Mouse (Mus musculus) MEL-GATA-1-ER (cell line): ENCODE measurements around the gene Zfp592.
"Not testable (repeated sequence)": the region's sequence is repeated elsewhere in the genome, so short reads cannot be mapped to it uniquely, and the experiment has no call there.

Source experiments
- DNase-seq: peaks from one replicate; pipeline ENCODE4 v3.0.0-alpha.2; 2012; ENCODE audit warnings: low read depth; ENCODE audit errors: extremely low read depth

The Zfp592 gene

DNA sequence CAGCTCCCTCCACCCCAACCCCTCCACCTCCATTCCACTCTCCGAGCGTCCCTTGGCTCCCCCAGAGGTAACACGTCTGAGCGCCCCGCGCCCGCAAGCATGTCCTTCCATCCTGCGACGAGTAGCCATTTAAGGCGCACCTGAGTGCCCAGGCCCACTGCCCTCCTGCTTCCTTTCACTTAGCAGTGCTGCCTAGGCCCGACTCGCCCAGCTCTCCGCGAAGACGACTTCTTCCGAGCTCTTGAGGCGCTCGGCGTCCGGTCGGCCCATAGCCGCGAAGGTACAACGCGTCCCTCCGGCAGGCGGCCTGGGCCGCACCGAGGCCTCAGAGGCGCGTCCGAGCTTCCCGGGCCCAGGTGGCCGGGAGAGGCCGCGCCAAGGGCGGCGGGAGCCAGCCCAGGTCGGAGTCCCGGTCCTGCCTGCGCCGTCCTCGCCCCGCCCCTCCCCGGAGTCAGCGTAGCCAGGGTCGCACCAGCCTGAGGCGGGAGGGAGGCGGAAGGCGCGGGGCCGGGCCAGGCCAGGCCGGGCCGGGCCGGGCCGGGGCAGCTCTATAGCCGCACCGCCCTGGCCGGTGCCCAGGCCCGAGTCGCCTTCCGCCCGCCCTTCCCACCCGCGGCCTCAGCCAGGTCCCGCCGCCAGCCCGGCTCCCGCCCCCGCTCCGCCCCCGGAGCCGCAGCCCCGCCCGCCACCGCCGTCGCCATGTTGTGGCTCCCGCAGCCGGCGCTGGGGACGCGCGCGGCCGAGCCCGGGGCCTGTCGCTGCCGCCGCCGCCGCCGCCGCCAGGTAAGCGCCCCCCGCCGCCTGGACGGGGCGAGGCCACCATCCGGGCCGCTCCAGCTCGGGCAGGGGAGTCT, at the start of gene Zfp592:
Zfp592 (plus strand) TSS at position 702 of the 854 bp plus-strand sequence.
- DNase-seq, result no peak

- DNase-seq, result peak; percentile 83
These were observed 45.8 kb upstream of the Zfp592 start, which contains the start of gene Sec11a for GRCm38 (mm10) chr7:80947445-80948350. Gene Sec11a (minus strand): TSS chr7:80947780.

DNA sequence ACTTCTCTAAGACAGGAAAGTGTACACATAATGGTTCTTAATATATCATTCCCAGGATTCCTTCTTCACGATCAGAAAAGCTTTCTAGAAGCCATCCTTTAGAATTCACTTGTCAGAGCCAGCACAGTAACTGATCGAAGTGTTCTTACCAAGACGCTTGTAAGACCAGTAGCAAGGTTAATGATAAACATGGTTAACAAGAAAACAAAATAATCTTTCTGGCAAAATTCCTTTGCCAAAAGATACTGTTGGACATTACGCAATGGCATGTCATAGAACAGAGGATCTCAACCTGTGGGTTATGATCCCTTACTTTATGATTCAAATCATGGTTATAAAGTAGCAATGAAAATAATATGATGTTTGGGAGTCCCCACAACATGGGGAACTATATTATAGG, 42.0 kb upstream of the Zfp592 start:
- no peak for DNase-seq

- DNase-seq, result no peak
These were observed 41.3 kb upstream of the Zfp592 start for GRCm38 (mm10) chr7:80952140-80952539.

DNA sequence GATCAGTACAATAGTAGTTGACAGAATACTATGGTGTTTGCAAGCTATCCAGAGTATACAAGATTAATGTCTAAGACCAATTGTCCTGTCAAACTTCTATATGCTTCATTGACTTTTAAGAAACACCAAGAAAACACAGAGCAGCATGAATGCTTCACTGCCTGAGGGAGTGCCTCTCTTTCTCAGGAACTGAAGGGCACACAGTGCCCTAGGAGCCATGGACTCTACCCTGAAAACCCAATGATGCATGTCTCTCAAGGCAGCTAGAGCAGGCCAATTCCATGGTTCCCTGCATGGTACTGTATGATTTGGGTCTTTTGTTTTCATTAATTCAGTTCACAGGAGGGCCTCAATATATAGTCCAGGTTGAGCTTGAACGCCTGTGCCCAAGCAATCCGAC, 39.2 kb upstream of the Zfp592 start:
- DNase-seq, result no peak

DNA sequence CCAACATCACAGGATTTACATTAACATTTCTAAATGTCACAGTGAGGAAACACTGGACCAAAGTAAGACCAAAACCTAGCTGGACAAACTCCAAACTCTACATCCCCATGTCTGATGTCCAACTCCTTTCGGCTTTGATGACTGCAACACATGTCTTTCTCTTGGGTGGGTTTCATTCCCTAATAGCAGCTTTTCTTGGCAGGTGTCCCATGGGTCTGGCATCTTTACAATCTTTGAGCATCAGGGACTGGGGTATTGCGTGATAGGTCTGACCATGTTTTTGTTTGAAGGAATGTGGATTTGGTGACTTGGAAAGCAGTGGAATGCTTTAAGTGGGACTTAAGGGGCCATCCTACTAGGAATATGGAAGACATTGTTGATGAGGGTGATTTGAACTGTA, 36.6 kb upstream of the Zfp592 start:
- DNase-seq, result no peak

GRCm38 (mm10) chr7:80959003-80959402, 34.5 kb upstream of the Zfp592 start:
- no peak for DNase-seq

DNA sequence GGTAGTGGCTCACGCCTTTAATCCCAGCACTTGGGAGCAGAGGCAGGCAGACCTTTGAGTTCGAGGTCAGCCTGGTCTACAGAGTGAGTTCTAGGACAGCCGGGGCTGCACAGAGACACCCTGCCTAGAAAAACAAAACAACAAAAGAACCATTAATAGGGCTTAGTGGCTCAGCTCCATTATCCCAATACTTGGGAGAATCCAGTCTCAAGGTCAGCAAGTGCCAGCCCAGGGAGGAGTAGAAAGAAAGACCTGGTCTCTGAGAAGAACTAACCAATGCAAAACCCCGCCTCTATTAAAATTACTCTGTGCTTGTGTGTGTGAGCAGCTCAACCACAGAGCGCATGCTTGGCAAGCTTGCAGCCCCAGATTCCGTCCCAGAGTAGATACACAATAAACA, 30.7 kb upstream of the Zfp592 start:
- no peak for DNase-seq

- no peak for DNase-seq
These were observed 22.6 kb upstream of the Zfp592 start for GRCm38 (mm10) chr7:80970913-80971312.

DNA sequence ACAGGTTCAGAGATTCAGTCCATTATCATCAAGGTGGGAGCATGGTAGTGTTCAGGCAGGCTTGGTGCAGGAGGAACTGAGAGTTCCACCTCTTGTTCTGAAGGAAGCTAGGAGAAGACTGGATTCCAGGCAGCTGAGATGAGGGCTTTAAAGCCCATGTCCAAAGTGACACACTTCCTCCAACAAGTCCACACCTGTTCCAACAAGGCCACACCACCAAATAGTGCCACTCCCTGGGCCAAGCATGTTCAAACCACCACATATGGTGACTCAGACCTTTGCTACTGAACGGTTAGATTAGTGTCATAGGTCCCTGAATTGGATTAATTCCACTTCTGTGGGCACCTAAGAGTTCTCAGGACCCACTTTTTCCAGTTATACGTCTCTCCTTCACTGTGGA, 22.1 kb upstream of the Zfp592 start:
- DNase-seq, result no peak

- DNase-seq, result no peak
These were observed 21.4 kb upstream of the Zfp592 start for GRCm38 (mm10) chr7:80972082-80972481.

- not testable (repeated sequence) for DNase-seq
These were observed 20.4 kb upstream of the Zfp592 start for GRCm38 (mm10) chr7:80972920-80973637.

- not testable (repeated sequence) for DNase-seq
These were observed 19.9 kb upstream of the Zfp592 start for GRCm38 (mm10) chr7:80973638-80974015.

DNA sequence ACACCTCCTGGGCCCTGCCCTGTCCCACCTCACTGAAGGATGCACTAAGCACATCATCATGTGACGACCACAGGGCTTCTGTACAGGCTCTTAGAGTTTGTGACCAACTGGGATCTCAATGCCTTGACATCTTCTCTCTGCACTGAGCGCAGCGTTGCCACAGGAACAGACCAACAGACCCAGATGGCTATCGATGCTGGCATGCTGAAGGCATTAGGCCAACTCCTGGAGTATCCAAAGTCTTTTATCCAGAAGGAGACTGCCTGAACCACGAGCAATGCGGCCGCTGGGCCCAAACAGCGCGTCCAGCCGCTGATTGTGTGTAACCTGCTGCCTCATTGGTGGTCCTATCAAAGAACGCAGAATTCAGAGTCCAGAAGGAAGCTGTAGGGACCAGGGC, 12.9 kb upstream of the Zfp592 start:
- DNase-seq, result no peak

DNA sequence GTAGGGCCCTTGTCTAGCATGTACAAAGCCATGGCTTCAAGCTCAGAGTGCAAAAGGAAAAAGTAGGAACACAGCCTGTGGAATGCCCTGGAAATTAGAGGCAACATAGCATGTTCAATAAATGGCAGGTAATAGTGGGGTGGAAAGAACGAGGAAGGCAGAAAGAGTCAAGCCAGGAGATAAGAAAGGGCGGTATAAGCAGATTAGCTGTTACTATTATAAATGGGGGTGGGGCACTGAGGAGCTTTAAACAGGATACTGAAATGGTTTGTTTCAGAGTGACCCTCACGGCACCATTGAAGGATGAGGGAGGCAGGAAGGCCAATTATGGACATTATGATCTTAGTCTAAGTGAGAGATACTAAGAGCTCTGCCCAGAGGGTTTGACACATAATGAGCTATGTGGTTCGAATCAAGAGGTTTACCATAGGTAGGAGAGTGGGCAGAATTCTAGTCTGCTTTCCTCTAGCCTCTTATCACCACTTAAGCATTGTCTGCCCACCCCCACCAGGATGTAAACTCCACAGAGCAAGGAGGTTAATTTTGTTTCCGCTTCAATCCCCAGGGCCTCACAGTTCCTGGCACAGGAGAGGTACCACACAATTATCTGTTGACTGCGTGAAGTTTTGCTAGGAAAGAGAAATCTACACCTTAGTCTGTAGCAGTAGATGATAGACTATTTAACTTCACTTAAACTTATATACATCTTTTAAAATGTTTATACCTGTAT, 6.9 kb upstream of the Zfp592 start:
- DNase-seq, result no peak

DNA sequence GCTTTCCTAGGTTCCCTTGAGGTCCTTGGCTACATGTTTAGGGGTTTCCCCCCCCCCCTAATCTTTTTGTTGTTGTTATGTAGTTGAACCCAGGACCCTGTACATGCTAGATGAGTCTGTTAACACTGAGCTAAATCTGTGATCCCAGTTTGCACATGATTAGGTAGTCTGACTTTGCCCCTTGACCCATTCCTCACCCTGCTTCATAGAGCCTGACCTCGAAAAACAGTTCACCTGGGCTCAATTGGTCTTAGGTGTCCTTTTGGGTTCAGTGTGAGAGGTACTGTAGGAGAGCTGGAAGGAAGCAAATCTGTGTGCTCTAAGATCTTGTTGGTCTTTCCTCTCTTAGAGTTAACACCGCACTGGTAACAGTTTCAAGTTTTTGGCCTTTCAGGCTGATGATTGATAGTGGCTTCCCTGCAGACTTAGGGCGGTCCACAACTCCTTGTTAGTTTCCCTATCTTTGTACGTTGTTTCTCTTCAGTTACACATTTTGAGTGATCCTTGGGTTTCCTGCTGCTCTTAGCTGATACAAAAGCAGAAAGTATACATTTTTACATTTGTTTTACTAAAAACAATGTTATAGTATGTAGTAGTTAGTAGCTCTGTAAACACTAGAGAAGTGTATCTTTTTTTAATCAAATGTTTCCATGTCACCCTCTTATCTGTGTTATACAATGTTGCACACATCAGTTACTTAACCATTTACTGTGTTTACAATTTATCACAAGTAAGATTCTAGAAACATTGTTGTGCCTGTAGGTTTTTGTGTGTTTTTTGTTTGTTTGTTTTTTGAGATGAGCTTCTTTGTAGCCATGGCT, 5.5 kb upstream of the Zfp592 start:
- no peak for DNase-seq

GRCm38 (mm10) chr7:80990276-80990675, 3.2 kb upstream of the Zfp592 start:
- DNase-seq, result no peak

DNA sequence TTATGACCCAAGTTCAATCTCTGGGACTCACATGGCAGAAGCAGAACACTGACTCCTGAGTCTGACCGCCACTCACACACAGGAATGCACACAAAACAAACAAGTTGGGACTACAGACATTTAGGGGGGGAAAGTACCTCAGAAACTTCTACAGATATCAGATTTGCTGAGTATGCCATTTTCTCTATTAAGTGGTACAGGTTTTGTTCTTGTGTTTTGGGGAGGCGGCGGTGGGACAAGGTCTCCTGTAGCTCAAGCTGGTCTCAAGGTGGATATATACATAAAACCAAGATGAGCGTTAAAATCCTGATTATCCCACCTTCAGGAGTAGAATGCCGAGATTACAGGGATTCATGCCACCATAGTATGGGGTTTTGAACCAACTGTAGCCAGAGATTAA, 1.9 kb upstream of the Zfp592 start:
- no peak for DNase-seq

DNA sequence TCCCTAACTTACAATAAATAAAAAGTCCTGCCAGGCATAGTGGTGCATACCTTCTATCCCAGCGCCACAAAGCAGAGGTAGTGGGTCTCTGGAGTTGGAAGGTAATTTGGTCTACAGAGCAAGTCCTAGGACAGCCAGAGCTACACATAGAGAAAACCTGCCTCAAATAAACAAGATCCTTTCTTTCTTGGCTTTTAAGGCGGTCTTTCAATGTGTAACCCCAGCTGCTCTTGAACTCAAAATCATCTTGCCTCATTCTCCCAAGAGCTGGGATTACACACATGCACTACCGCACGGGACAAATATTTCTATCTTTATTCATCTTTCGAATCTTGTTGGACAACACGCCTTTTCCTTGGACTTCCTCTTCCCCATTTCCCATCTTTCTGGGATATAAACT, 1.4 kb upstream of the Zfp592 start:
- DNase-seq, result no peak

GRCm38 (mm10) chr7:80992631-80992979, 876 bp upstream of the Zfp592 start:
- no peak for DNase-seq
